Mouse (Mus musculus): Measurements from ENCODE around the gene Cct7.

The Cct7 gene

DNA sequence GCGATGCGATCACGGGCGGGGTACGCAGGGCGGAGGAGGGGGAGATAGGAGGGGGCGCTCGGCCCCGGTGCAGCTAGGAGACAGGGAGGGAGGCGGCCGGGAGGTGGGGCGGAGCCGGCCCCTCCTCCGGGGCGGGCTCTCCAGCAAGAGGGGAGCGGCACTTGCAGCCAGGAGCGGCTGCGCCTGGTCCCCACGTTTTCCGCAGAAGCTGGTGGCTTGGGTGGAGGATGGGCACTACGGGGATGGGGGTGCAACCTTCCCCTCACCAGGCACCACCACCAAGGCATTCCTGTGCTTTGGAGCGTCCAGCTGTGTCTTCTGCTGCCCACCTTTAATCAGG, 51.6 kb downstream of the Cct7 start, which contains the start of gene Fbxo41:
Gene Fbxo41 (minus strand): TSS at position 84 of the 340 bp plus-strand sequence.
- no peak for DNase-seq (ENCODE audit: low spot score)

DNA sequence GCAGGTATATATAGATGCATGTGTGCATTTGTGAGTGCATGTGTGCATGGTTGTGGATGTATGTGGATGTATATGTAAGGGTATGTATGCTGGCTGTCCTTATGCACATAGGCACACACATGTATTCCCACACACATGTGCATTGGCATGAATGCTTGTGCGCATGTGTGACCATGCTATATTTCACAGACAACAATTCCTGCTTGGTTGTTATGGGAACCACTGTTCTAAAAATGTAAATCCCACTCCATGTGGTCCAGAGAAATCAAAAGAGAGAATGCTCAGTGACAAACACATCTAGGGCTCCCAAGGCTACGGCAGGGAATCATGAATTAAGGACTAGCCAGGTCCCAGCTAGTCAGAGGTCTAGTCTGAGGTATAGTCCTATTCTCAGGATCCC, 53.6 kb downstream of the Cct7 start:
- DNase-seq (ENCODE audit: low spot score), result no peak

DNA sequence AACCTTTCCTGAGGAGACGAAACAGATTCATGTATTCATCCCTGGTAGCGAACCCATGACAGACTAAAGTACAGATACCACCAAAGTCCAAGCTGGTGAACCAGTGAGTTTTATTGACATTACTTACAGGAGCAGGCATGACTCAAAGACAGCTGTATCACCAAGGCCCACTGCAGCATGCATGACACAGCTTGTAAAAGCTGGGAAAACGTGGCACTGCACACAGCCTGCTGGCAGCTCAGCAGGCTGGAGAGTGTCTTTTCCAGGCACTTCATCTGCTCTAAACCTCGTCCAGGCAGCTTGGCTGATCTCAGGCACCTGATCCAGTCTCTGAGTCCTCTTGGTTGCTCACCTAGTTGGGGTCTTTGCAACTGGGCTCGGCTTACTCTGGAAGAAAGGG, 57.3 kb downstream of the Cct7 start:
- DNase-seq (ENCODE audit: low spot score), result no peak

DNA sequence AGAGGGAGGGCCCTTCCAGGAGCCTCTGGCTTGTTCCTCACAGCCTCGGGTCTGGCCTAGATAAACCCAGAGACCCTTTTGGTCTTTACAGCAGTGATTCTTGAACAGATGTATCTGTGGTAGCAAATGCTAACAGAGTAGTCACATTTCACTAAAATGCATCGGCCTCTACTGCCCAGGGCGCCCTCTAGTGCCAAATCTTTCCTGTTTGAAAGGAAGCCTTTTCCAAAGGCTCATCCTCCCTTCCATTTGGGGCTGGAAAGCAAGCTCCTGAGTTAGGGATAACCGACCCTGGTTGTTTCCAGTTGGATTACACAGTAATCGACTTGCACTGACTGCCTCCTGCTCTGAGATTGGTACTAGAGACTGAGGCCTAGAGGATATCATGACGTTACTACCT, 59.2 kb downstream of the Cct7 start:
- DNase-seq (ENCODE audit: low spot score), result no peak

DNA sequence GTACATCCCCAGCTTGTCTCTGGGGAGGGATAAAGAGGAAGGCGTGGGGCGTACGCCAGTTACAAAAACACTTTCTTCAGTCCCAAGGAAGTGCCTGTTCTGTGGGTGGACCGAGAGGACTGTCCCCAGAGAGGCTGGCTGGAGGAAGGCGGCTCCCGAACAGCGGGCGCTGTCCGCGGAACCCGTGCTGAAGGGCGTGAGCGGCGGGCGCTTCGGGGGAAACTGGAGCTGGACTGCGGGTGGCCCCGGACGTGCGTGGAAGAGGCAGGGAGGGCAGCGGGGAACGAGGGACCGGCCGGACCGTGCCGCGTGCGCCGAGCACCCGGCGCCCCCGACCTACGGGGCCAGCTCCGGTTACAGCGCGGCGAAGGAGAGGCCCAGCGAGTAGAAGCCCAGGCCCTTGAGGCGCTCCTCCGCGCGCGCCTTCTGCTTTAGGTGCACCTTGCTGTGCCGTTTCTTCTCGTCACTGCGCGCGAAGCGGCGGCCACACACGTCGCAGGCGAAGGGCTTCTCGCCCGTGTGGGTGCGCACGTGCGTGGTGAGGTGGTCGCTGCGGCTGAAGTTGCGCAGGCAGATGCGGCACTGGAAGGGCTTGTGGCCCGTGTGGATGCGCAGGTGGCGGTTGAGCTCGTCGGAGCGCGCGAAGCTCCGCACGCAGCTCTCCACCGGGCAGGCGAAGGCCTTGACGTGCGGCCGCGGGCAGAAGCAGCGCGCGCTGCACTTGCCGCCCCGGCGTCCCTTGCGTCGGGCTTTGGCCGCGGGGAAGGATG, 60.2 kb downstream of the Cct7 start:
- no peak for DNase-seq (ENCODE audit: low spot score)

DNA sequence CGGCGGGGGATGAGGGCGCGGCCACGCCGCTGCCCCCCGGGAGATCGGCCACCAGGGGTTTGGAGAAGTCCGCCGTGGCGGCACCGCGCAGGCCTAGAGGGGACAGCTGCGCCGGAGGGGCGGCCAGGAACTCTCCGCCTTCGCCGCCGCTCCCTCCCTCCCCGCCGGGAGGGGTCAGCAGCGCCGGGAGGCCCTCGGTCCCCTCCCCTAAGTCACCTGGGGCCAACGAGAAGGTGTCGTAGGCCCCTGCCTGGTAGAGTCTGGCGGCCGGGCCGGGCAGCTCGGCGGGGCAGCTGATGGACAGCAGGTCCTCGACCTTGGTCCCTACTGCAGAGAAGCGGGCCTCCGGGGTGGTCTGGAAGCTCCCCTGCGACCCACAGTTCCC, 60.7 kb downstream of the Cct7 start:
- no peak for DNase-seq (ENCODE audit: low spot score)

- DNase-seq (ENCODE audit: low spot score), result no peak
These were observed 61.5 kb downstream of the Cct7 start for GRCm38 (mm10) chr6:85512577-85513530.

DNA sequence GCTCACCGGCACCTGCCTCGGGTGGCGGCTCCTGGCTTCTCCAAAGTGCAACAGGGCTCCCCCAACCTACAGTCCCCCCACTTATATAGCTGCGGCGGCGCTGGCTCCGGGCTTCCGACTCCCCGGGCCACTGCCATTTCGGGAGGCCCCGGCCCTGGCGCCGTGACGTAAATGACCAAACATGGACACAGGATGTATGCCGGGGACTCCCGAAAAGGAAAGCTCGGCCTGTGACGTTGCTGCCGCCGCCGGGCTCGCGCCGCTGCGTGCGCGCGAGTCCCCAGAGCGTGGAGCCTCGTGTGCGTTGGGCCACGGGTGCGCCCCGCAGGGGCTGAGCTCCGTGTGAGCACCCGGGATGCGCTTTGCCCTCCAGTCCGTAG, 62.2 kb downstream of the Cct7 start, which contains the start of gene Egr4:
Gene Egr4 (minus strand): TSS at position 59 of the 380 bp plus-strand sequence.
- DNase-seq (ENCODE audit: low spot score), result no peak

DNA sequence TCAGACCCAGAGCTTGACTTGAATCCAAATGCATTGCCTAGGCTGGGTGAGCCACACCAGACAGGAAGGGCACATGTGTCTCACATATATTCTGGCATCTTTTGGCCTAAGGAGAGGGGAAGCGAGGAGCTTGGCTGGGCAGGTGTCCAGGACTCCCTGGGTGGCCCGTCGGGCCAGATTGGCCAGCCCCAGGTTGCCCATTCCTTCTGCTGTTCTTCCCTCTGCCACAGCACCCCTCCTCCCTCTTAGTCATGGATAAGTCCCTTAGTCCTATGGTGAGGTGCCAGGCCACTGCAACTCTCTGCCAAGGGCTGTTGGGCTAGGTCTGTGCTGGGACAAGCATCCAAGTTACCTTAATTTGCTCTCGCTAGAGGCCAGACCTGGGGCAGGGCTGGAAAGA, 64.6 kb downstream of the Cct7 start:
- no peak for DNase-seq (ENCODE audit: low spot score)

All from spleen, adult 12 weeks (tissue).